Mouse (Mus musculus) adrenal gland, postnatal 25 days (tissue): Measurements from ENCODE around the gene Fam43a. TPM values are rescaled to one million over a fixed set of nuclear protein-coding genes. Genes with fewer than 3 reads are reported as not detected.

Experiments
- DNase-seq: peaks from one replicate; pipeline ENCODE4 v3.0.0; 2021; ENCODE audit warnings: mixed read lengths
- total RNA-seq: library from RNA; stranded (reverse); gene quantifications from 2 replicates; pipeline ENCODE4 v1.2.3, GENCODE M21; 2021

The Fam43a gene
- total RNA-seq, 1 experiment from 2014 or later: 30.0 TPM

GRCm38 (mm10) chr16:30595835-30596557, 3.5 kb upstream of the Fam43a start:
- no peak for DNase-seq

- DNase-seq: peak; percentile 84
These were observed 2.4 kb upstream of the Fam43a start for GRCm38 (mm10) chr16:30596959-30597681.

GRCm38 (mm10) chr16:30600431-30601045, 1.0 kb downstream of the Fam43a start:
- DNase-seq: peak; percentile 77

GRCm38 (mm10) chr16:30601046-30601832, 1.7 kb downstream of the Fam43a start:
- DNase-seq: peak; percentile 75

- DNase-seq: peak; percentile 43
These were observed 2.4 kb downstream of the Fam43a start for GRCm38 (mm10) chr16:30601946-30602345.

GRCm38 (mm10) chr16:30602684-30603530, 3.4 kb downstream of the Fam43a start:
- DNase-seq: no peak

DNA sequence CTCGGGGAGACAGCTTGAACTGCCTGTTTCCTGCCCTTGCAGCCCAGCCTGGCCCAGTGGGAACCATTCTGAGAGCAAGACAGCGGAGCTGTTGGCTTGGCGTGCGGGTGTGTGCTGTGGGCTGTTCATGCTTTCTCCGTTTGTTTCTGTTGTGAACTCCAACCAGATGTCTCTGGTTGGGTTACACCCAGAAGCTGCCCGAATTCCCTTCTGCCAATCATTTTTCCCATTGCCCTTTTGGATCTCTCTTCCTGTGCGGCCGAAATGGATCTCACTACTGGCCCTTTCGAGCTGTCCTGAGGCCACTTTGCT, 4.0 kb downstream of the Fam43a start:
- no peak for DNase-seq

- DNase-seq: no peak
These were observed 4.7 kb downstream of the Fam43a start for GRCm38 (mm10) chr16:30604061-30604806.

DNA sequence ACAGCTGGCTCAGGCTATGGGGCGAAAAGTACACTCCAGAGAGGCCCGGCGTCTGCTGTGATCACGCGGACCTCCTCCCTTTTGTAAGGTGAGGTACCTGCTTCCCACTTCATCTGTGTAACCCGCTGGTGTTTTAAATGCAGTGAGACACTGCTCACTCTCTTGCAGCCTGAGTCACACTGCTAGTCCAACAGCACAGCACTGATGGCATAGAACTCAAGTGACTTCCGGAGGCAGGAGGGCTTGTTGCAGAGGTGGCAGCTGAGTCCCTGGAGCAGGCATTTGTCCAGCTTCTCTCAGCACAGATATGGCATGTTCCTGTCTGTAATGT, 5.2 kb downstream of the Fam43a start:
- no peak for DNase-seq

GRCm38 (mm10) chr16:30605528-30605927, 6.0 kb downstream of the Fam43a start:
- DNase-seq: no peak

DNA sequence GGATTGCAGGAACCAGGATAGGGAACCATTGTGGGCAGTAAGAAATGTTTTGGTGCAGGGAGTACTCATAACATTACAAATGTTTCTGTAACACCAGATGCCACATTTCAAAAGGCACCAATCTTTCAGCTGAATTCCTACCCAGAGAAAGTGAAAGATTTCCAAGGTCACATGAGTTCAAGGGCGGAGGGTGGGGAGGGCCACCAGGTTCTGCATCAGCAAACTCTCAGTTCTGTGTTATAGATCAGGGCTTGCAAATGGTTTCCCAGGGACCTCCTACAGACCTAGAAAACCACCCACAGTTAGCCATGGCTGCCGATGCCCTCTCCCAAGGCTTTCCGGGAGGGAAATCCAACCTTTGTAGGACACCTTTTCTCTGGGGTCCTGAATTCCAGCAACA, 8.3 kb downstream of the Fam43a start:
- DNase-seq: no peak

DNA sequence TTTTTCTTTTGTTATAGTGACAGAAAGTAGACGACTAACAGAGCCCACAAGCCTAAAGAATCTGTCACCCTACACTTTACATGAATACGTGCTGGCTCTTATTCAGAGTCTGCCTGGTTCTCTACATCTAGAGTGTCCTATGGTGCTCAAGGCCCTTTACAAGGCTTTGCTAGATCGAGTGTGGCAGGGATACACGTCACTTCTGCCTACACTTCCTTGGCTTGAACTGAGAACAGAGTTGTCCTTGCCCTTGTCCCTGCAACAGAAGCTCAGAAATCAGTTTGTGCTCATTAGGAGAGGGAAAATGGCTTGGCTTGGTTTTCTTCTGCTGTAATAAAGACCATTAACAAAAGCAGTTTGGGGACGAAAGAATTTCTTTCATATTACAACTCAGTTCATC, 11.8 kb downstream of the Fam43a start:
- no peak for DNase-seq

GRCm38 (mm10) chr16:30613122-30613521, 13.6 kb downstream of the Fam43a start:
- DNase-seq: no peak

GRCm38 (mm10) chr16:30614122-30614521, 14.6 kb downstream of the Fam43a start:
- no peak for DNase-seq

GRCm38 (mm10) chr16:30614705-30615317, 15.3 kb downstream of the Fam43a start:
- DNase-seq: no peak

DNA sequence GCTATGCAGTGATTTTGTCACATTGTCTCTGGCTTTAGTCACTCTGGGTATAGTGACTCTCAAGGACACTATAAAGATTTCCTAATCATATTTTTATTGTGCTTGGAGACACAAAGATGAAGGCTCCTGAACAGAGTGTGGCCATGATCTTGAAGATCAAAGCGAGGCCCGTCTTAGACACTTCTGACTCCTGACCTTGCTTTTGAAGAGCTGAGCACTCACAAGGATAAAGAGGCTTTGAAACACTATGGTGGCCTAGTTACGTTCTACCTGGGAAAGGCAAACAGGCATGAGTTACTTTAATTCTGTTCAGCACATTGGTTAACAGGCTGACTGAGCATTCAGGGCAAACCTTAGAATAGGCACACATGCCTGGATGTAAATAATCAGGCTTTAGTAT, 16.8 kb downstream of the Fam43a start:
- DNase-seq: no peak

DNA sequence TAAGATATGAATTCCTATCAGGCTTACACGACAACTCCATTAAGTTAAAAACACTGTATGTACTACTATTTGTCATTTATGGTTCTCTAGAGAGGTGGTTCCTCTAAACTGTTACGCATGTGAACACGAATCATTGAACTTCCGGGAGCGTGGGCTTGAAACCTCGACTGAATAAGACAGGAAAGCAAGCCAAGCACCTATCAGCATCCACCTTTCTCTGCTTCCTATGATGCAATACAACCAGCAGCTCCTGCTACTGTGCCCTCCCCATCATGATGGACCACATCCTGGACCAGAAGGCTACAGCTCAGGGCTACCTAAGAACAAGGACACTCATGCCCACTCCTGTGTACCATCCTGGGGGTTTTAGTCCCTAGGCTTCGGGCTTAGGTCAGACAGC, 24.1 kb downstream of the Fam43a start:
- no peak for DNase-seq

DNA sequence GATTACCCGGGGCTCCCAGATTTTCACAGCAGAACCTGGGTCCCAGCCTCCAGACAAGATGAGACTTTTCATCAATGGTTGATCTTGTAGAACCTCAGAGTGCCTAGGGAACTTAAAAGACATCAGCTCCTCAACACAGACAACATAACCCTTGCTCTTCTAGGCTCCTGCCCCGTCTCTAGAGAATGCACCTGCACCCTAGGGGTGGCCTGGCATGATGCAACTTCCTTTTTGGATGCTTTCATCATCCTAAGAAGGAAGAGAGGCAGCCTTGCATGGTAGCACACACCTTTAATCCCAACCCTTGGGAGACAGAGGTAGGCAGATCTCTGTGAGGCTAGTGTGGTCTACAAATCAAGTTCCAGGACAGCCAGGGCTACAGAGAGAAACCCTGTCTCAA, 25.1 kb downstream of the Fam43a start:
- DNase-seq: no peak

DNA sequence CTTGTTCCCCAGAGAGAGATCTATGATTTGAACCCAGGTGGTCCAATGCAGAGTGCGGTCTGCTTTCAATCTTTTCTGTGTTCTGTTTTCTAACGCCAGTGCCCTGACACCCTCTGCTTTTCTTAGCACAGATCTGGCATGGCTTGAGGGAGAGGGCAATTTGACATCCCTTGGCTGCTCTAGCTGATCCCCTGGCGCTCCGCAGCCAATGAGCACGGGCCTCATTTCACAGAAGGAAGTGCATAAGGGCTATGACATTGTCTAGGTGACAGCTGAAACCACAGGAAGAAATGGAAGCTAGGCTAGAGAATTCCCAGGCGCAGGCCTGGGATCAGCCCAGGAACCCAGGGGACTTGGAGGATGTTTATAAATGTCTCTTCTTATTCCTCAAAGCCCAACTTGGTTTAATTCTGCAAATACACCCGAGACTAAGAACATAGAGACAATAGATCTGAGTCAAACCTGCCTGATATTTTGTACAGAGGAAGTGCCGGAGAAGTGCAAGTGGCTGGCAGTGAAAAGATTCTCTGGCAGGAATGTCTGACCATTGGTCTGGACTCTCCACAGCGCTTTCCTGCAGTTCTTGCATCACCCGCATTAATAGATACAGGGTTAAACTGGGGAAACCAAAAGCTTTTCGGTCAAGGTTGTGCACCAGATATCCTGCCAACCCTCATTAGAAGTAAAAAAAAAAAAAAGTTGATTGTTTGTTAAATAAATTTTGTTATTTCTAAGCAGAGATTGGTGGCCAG, 28.2 kb downstream of the Fam43a start:
- no peak for DNase-seq

- DNase-seq: no peak
These were observed 28.9 kb downstream of the Fam43a start for GRCm38 (mm10) chr16:30628401-30628800.
